Mouse (Mus musculus) activated CD4-positive, CD25-positive, alpha-beta regulatory T cell, adult 4 months (primary cell): ENCODE measurements around the gene Gm20388. TPM values are rescaled to one million over a fixed set of nuclear protein-coding genes. Genes with fewer than 3 reads are reported as not detected.
A peak's percentile ranks its signal among the peaks of the same experiment; 100 is the strongest.
"Not testable (repeated sequence)": the region's sequence is repeated elsewhere in the genome, so short reads cannot be mapped to it uniquely, and the experiment has no call there.

ENCODE experiments used
- ATAC-seq: one replicate; pipeline ENCODE4 v1.8.0; 2017
- polyA plus RNA-seq, 2 experiments: library from polyadenylated mRNA; unstranded; fragments of 100-300 nt; shearing (Covaris generic); gene quantifications; one replicate each; pipeline ENCODE4 v1.2.1; 2017

Gm20388 gene
- polyA plus RNA-seq, 2 experiments from 2014 or later, result 9.9 to 12.3 TPM

- no peak for ATAC-seq
Measured at GRCm38 (mm10) chr8:120668374-120668905, 757.8 kb downstream of the Gm20388 start, which contains the start of gene Emc8. Emc8 (minus strand) TSS chr8:120668573.

GRCm38 (mm10) chr8:120671775-120672174, 761.1 kb downstream of the Gm20388 start:
- no peak for ATAC-seq

GRCm38 (mm10) chr8:120672626-120673229, 762.1 kb downstream of the Gm20388 start:
- no peak for ATAC-seq

- no peak for ATAC-seq
Measured at GRCm38 (mm10) chr8:120673298-120673697, 762.7 kb downstream of the Gm20388 start.

GRCm38 (mm10) chr8:120675718-120676117, 765.1 kb downstream of the Gm20388 start:
- ATAC-seq, result no peak

GRCm38 (mm10) chr8:120678447-120678846, 767.8 kb downstream of the Gm20388 start:
- peak; percentile 68 for ATAC-seq

- ATAC-seq, result no peak
Measured at GRCm38 (mm10) chr8:120679629-120680387, 769.2 kb downstream of the Gm20388 start.

- not testable (repeated sequence) for ATAC-seq
Measured at GRCm38 (mm10) chr8:120680405-120680804, 769.8 kb downstream of the Gm20388 start.

GRCm38 (mm10) chr8:120681113-120681512, 770.5 kb downstream of the Gm20388 start:
- no peak for ATAC-seq

GRCm38 (mm10) chr8:120683602-120684001, 773.0 kb downstream of the Gm20388 start:
- peak; percentile 76 for ATAC-seq

GRCm38 (mm10) chr8:120684082-120684481, 773.4 kb downstream of the Gm20388 start:
- ATAC-seq, result no peak

GRCm38 (mm10) chr8:120685097-120685496, 774.5 kb downstream of the Gm20388 start:
- no peak for ATAC-seq

GRCm38 (mm10) chr8:120685591-120685990, 775.0 kb downstream of the Gm20388 start:
- ATAC-seq, result no peak

- ATAC-seq, result no peak
Measured at GRCm38 (mm10) chr8:120686051-120686450, 775.4 kb downstream of the Gm20388 start.

GRCm38 (mm10) chr8:120686576-120686975, 775.9 kb downstream of the Gm20388 start:
- ATAC-seq, result no peak

- no peak for ATAC-seq
Measured at GRCm38 (mm10) chr8:120687786-120688185, 777.1 kb downstream of the Gm20388 start.

GRCm38 (mm10) chr8:120688511-120688910, 777.9 kb downstream of the Gm20388 start:
- no peak for ATAC-seq

GRCm38 (mm10) chr8:120692934-120693333, 782.3 kb downstream of the Gm20388 start:
- no peak for ATAC-seq

GRCm38 (mm10) chr8:120693861-120694493, 783.3 kb downstream of the Gm20388 start:
- no peak for ATAC-seq

- ATAC-seq, result no peak
Measured at GRCm38 (mm10) chr8:120696401-120697153, 785.9 kb downstream of the Gm20388 start.

GRCm38 (mm10) chr8:120697154-120697978, 786.7 kb downstream of the Gm20388 start:
- ATAC-seq, result no peak

- no peak for ATAC-seq
Measured at GRCm38 (mm10) chr8:120697979-120698272, 787.3 kb downstream of the Gm20388 start.
